Mouse (Mus musculus): Measurements from ENCODE around the gene Nudt3.

GRCm38 (mm10) chr17:27627451-27627850 is 4.2 kb upstream of the Nudt3 start:
- peak; percentile 37 for TF ChIP-seq CTCF (IDR thresholded peaks at IDR 0.05)
- no peak for TF ChIP-seq EP300 (IDR thresholded peaks at IDR 0.05)
